Mouse (Mus musculus): ENCODE measurements around the gene Borcs8. TPM values are rescaled to one million over a fixed set of nuclear protein-coding genes. Genes with fewer than 3 reads are reported as not detected.

The Borcs8 gene
- polyA plus RNA-seq, 1 experiment from 2014 or later: 38.0 TPM

- WGBS: 18% methylated on average over 13 of the region's 13 CpGs
- Histone ChIP-seq H3K9ac (ENCODE audit: low read length) (peak overlapping the region; percentile 47; the same call in 1 of the 2 replicates), H3K27me3 (ENCODE audit: control insufficient read depth, insufficient read depth, low read length) (no peaks in the 10 kb centered on the region), H3K36me3 (ENCODE audit: control insufficient read depth, insufficient read depth, low read length) (no peaks in the 10 kb centered on the region), H3K4me1 (ENCODE audit: control insufficient read depth, insufficient read depth, low read length) (no peaks in the 10 kb centered on the region; the same call in 1 of the 2 replicates), H3K4me2 (ENCODE audit: low read depth, low read length) (no peak overlapping the region), H3K27ac (ENCODE audit: low read length) (no peak overlapping the region), H3K9me3 (replicated peaks; ENCODE audit: control insufficient read depth, low read length) (no peaks in the 10 kb centered on the region), H3K4me3 (replicated peaks; ENCODE audit: low read length) (no peak overlapping the region)
- no peak; the same call in 1 of the 2 replicates for ATAC-seq (ENCODE audit: insufficient read depth, low FRiP score)
Measured at GRCm38 (mm10) chr8:70150158-70150557, 10.9 kb downstream of the Borcs8 start.

GRCm38 (mm10) chr8:70152537-70153257, 13.4 kb downstream of the Borcs8 start:
- Histone ChIP-seq H3K9ac (ENCODE audit: low read length) (peak overlapping the region; percentile 31; the same call in 1 of the 2 replicates), H3K4me2 (ENCODE audit: low read depth, low read length) (peak overlapping the region; percentile 36), H3K27me3 (ENCODE audit: control insufficient read depth, insufficient read depth, low read length) (no peaks in the 10 kb centered on the region), H3K36me3 (ENCODE audit: control insufficient read depth, insufficient read depth, low read length) (no peaks in the 10 kb centered on the region), H3K4me3 (replicated peaks; ENCODE audit: low read length) (no peak overlapping the region; the same call in 1 of the 2 replicates), H3K9me3 (replicated peaks; ENCODE audit: control insufficient read depth, low read length) (no peaks in the 10 kb centered on the region), H3K4me1 (ENCODE audit: control insufficient read depth, insufficient read depth, low read length) (no peaks in the 10 kb centered on the region; the same call in 1 of the 2 replicates), H3K27ac (ENCODE audit: low read length) (no peak overlapping the region)
- 14% methylated on average over 22 of the region's 22 CpGs for WGBS
- ATAC-seq (ENCODE audit: insufficient read depth, low FRiP score): peak; percentile 92

GRCm38 (mm10) chr8:70157240-70157800, 18.0 kb downstream of the Borcs8 start:
- WGBS: 95% methylated on average over 1 of the region's 1 CpGs
- ATAC-seq (ENCODE audit: insufficient read depth, low FRiP score): no peak

GRCm38 (mm10) chr8:70158069-70158853, 19.0 kb downstream of the Borcs8 start:
- no peaks in the 10 kb centered on the region; the same call in 1 of the 2 replicates for H3K4me1 ChIP-seq (ENCODE audit: control insufficient read depth, insufficient read depth, low read length)
- no peaks in the 10 kb centered on the region for H3K27me3 ChIP-seq (ENCODE audit: control insufficient read depth, insufficient read depth, low read length)
- 9% methylated on average over 40 of the region's 40 CpGs for whole genome bisulfite sequencing
- no peaks in the 10 kb centered on the region for H3K36me3 ChIP-seq (ENCODE audit: control insufficient read depth, insufficient read depth, low read length)
- peak overlapping the region; percentile 52 for H3K9ac ChIP-seq (ENCODE audit: low read length)
- no peak overlapping the region for H3K27ac ChIP-seq (ENCODE audit: low read length)
- H3K9me3 ChIP-seq (replicated peaks; ENCODE audit: control insufficient read depth, low read length): no peaks in the 10 kb centered on the region
- peak overlapping the region; percentile 75 for H3K4me2 ChIP-seq (ENCODE audit: low read depth, low read length)
- ATAC-seq (ENCODE audit: insufficient read depth, low FRiP score): peak; percentile 90
- peak overlapping the region; percentile 49 for H3K4me3 ChIP-seq (replicated peaks; ENCODE audit: low read length)

More at GRCm38 (mm10) chr8:70157240-70157800, 18.0 kb downstream of the Borcs8 start:
- H3K9me3 ChIP-seq (replicated peaks; ENCODE audit: control insufficient read depth, low read length): no peaks in the 10 kb centered on the region
- no peaks in the 10 kb centered on the region for H3K27me3 ChIP-seq (ENCODE audit: control insufficient read depth, insufficient read depth, low read length)
- no peaks in the 10 kb centered on the region; the same call in 1 of the 2 replicates for H3K4me1 ChIP-seq (ENCODE audit: control insufficient read depth, insufficient read depth, low read length)
- no peak overlapping the region for H3K9ac ChIP-seq (ENCODE audit: low read length)
- H3K27ac ChIP-seq (ENCODE audit: low read length): no peak overlapping the region
- H3K4me3 ChIP-seq (replicated peaks; ENCODE audit: low read length): no peak overlapping the region
- no peaks in the 10 kb centered on the region for H3K36me3 ChIP-seq (ENCODE audit: control insufficient read depth, insufficient read depth, low read length)
- H3K4me2 ChIP-seq (ENCODE audit: low read depth, low read length): no peak overlapping the region

GRCm38 (mm10) chr8:70159211-70159610, 19.9 kb downstream of the Borcs8 start:
- Histone ChIP-seq H3K9ac (ENCODE audit: low read length) (no peak overlapping the region), H3K27ac (ENCODE audit: low read length) (no peak overlapping the region), H3K4me3 (replicated peaks; ENCODE audit: low read length) (no peak overlapping the region), H3K4me1 (ENCODE audit: control insufficient read depth, insufficient read depth, low read length) (no peaks in the 10 kb centered on the region; the same call in 1 of the 2 replicates), H3K27me3 (ENCODE audit: control insufficient read depth, insufficient read depth, low read length) (no peaks in the 10 kb centered on the region; the same call in 1 of the 2 replicates), H3K36me3 (ENCODE audit: control insufficient read depth, insufficient read depth, low read length) (no peaks in the 10 kb centered on the region), H3K4me2 (ENCODE audit: low read depth, low read length) (no peak overlapping the region), H3K9me3 (replicated peaks; ENCODE audit: control insufficient read depth, low read length) (no peaks in the 10 kb centered on the region)
- WGBS: 80% methylated on average over 4 of the region's 4 CpGs
- no peak for ATAC-seq (ENCODE audit: insufficient read depth, low FRiP score)

- Histone ChIP-seq H3K9ac (ENCODE audit: low read length) (no peak overlapping the region), H3K27ac (ENCODE audit: low read length) (no peak overlapping the region), H3K27me3 (ENCODE audit: control insufficient read depth, insufficient read depth, low read length) (no peaks in the 10 kb centered on the region; the same call in 1 of the 2 replicates), H3K4me1 (ENCODE audit: control insufficient read depth, insufficient read depth, low read length) (no peaks in the 10 kb centered on the region; the same call in 1 of the 2 replicates), H3K36me3 (ENCODE audit: control insufficient read depth, insufficient read depth, low read length) (no peaks in the 10 kb centered on the region), H3K9me3 (replicated peaks; ENCODE audit: control insufficient read depth, low read length) (no peaks in the 10 kb centered on the region), H3K4me3 (replicated peaks; ENCODE audit: low read length) (no peak overlapping the region), H3K4me2 (ENCODE audit: low read depth, low read length) (no peak overlapping the region)
- WGBS: 59% methylated on average over 13 of the region's 13 CpGs
- no peak for ATAC-seq (ENCODE audit: insufficient read depth, low FRiP score)
Measured at GRCm38 (mm10) chr8:70160015-70160414, 20.7 kb downstream of the Borcs8 start.

GRCm38 (mm10) chr8:70163316-70163715, 24.0 kb downstream of the Borcs8 start:
- peaks cover 7% of the 10 kb centered on the region for H3K4me1 ChIP-seq (ENCODE audit: control insufficient read depth, insufficient read depth, low read length)
- no peak overlapping the region for H3K4me2 ChIP-seq (ENCODE audit: low read depth, low read length)
- no peak overlapping the region for H3K27ac ChIP-seq (ENCODE audit: low read length)
- no peaks in the 10 kb centered on the region for H3K9me3 ChIP-seq (replicated peaks; ENCODE audit: control insufficient read depth, low read length)
- no peaks in the 10 kb centered on the region; the same call in 1 of the 2 replicates for H3K27me3 ChIP-seq (ENCODE audit: control insufficient read depth, insufficient read depth, low read length)
- H3K9ac ChIP-seq (ENCODE audit: low read length): no peak overlapping the region
- ATAC-seq (ENCODE audit: insufficient read depth, low FRiP score): no peak
- 78% methylated on average over 3 of the region's 3 CpGs for WGBS
- H3K36me3 ChIP-seq (ENCODE audit: control insufficient read depth, insufficient read depth, low read length): no peaks in the 10 kb centered on the region
- no peak overlapping the region for H3K4me3 ChIP-seq (replicated peaks; ENCODE audit: low read length)

- Histone ChIP-seq H3K9me3 (replicated peaks; ENCODE audit: control insufficient read depth, low read length) (no peaks in the 10 kb centered on the region), H3K4me3 (replicated peaks; ENCODE audit: low read length) (peak overlapping the region; percentile 28; the same call in 1 of the 2 replicates), H3K36me3 (ENCODE audit: control insufficient read depth, insufficient read depth, low read length) (no peaks in the 10 kb centered on the region), H3K4me2 (ENCODE audit: low read depth, low read length) (peak overlapping the region; percentile 52), H3K27me3 (ENCODE audit: control insufficient read depth, insufficient read depth, low read length) (no peaks in the 10 kb centered on the region; the same call in 1 of the 2 replicates), H3K9ac (ENCODE audit: low read length) (peak overlapping the region; percentile 58), H3K27ac (ENCODE audit: low read length) (no peak overlapping the region), H3K4me1 (ENCODE audit: control insufficient read depth, insufficient read depth, low read length) (peaks cover 7% of the 10 kb centered on the region; the same call in 1 of the 2 replicates)
- ATAC-seq (ENCODE audit: insufficient read depth, low FRiP score): peak; percentile 82
- WGBS: 3% methylated on average over 21 of the region's 21 CpGs
Measured at GRCm38 (mm10) chr8:70166504-70167110, 27.3 kb downstream of the Borcs8 start.
